Mouse (Mus musculus) embryonic facial prominence, embryonic 12.5 days (tissue): ENCODE measurements around the gene Rpl23a. TPM values are rescaled to one million over a fixed set of nuclear protein-coding genes. Genes with fewer than 3 reads are reported as not detected.
A peak's percentile ranks its signal among the peaks of the same experiment; 100 is the strongest.

Experiments
- ATAC-seq: fragments of 200-750 bp; cut with Nextera tagmentation; 2 replicates; pipeline ENCODE4 v1.8.0; 2017; ENCODE audit not compliant: insufficient number of reproducible peaks, insufficient read depth, low FRiP score, low TSS enrichment
- H3K27ac ChIP-seq: fragments of 300-500 bp; sonication (generic); 2 replicates; pipeline ENCODE4 v1.5.1; 2016; ENCODE audit warnings: mild to moderate bottlenecking
- H3K27me3 ChIP-seq: fragments of 300-500 bp; sonication (generic); 2 replicates; pipeline ENCODE4 v1.6.1; 2016; ENCODE audit warnings: mild to moderate bottlenecking, moderate library complexity
- H3K36me3 ChIP-seq: fragments of 300-500 bp; sonication (generic); 2 replicates; pipeline ENCODE4 v1.6.1; 2016; ENCODE audit warnings: mild to moderate bottlenecking
- H3K4me1 ChIP-seq: fragments of 300-500 bp; sonication (generic); 2 replicates; pipeline ENCODE4 v1.6.1; 2016
- H3K4me2 ChIP-seq: fragments of 300-500 bp; sonication (generic); replicated peaks from 2 replicates; pipeline ENCODE4 v1.6.1; 2016; ENCODE audit warnings: mild to moderate bottlenecking, moderate library complexity
- H3K4me3 ChIP-seq: fragments of 300-500 bp; sonication (generic); 2 replicates; pipeline ENCODE4 v1.5.1; 2016; ENCODE audit warnings: mild to moderate bottlenecking
- H3K9ac ChIP-seq: fragments of 300-500 bp; sonication (generic); 2 replicates; pipeline ENCODE4 v1.6.1; 2016; ENCODE audit warnings: mild to moderate bottlenecking, moderate library complexity
- H3K9me3 ChIP-seq: fragments of 300-500 bp; sonication (generic); 2 replicates; pipeline ENCODE4 v1.6.1; 2016; ENCODE audit warnings: mild to moderate bottlenecking, moderate library complexity
- WGBS: fragments of 180-500 bp; shearing (Covaris S2); methylation state at CpG from one replicate; pipeline ENCODE4 v1.1.7; 2016; 5-methylcytosine and 5-hydroxymethylcytosine counted together
- polyA plus RNA-seq: library from polyadenylated mRNA; unstranded; fragments of >200 nt; fragmentation: Nextera tagmentation; extraction: Ambion mirVana; gene quantifications from 2 replicates; pipeline ENCODE4 v1.2.1, GENCODE M21; 2016

The Rpl23a gene
- polyA plus RNA-seq, 1 experiment from 2014 or later, result 1,230 TPM

DNA sequence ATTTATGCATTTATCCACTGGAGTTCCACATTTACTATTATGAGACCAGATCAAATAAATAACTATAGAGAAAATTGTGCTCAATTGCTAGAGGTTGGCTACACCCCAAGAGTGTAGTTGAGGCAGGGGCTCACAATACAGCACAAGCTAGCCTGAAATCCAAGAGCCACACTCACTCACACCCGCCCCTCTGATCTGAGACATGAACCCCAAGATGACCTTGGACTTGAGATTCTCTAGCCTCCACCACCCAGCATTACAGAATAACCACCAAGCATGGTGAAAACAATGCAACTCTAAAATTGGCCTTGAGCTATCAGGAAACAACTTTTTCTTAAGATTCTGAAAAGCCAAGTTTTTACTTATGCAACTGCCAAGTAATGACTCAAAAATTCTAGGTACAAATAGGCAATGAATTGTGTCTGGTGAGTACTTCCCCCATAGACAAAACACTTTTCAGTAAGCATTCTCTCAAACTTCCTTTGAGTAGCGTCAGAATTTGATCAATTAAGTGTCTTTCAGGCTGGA is 1.5 kb downstream of the Rpl23a start:
- WGBS, result 38% methylated on average over 2 of the region's 2 CpGs
- Histone ChIP-seq H3K4me1 (peaks cover 44% of the 10 kb centered on the region), H3K27ac (no peak overlapping the region)

DNA sequence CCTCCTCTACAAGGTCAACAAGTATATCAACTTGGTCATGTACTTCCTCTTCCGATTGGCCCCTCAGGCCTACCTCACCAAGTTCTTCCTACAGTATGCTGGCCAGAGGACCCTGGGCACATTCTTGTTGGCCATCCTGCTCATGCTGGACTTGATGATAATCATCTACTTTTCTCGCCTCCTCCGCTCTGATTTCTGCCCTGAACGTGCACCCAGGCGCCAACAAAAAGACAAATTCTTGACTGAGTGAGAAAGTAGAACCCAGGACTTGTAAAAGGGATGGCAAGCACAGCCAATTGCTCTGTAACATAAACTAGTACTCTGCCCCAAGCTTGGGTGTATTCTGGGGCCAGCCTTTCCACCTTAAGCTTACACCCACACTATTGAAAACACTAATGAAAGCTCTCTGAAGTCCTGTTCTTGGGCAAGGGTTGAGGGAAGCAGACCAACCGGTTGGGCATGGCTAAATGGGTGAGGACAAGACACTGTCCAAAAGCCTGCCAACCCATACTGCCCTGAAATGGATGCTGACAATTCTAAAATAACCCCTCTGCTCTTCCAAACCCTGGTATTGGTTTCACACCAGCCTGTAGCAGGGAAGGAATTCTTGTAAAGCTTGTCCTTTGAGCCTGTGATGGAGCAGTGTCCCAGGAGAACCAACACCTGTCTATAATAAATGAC is 3.2 kb downstream of the Rpl23a start:
- peaks cover 44% of the 10 kb centered on the region for H3K4me1 ChIP-seq
- H3K27me3 ChIP-seq, result no peaks in the 10 kb centered on the region
- H3K27ac ChIP-seq, result peak overlapping the region; percentile 97; the same call in 1 of the 2 replicates
- no peaks in the 10 kb centered on the region for H3K9me3 ChIP-seq
- H3K4me2 ChIP-seq, result peak overlapping the region; percentile 88
- peaks cover 26% of the 10 kb centered on the region for H3K36me3 ChIP-seq
- peak overlapping the region; percentile 33; the same call in 1 of the 2 replicates for H3K9ac ChIP-seq
- H3K4me3 ChIP-seq, result peak overlapping the region; percentile 49; the same call in 1 of the 2 replicates
- ATAC-seq, result no peak
- 75% methylated on average over 6 of the region's 6 CpGs for WGBS

More for the DNA sequence above, 1.5 kb downstream of the Rpl23a start:
- ATAC-seq, result no peak
- H3K9me3 ChIP-seq, result no peaks in the 10 kb centered on the region
- H3K4me2 ChIP-seq, result peak overlapping the region; percentile 84
- peaks cover 26% of the 10 kb centered on the region for H3K36me3 ChIP-seq
- H3K9ac ChIP-seq, result peak overlapping the region; percentile 93
- H3K27me3 ChIP-seq, result no peaks in the 10 kb centered on the region
- peak overlapping the region; percentile 90 for H3K4me3 ChIP-seq

DNA sequence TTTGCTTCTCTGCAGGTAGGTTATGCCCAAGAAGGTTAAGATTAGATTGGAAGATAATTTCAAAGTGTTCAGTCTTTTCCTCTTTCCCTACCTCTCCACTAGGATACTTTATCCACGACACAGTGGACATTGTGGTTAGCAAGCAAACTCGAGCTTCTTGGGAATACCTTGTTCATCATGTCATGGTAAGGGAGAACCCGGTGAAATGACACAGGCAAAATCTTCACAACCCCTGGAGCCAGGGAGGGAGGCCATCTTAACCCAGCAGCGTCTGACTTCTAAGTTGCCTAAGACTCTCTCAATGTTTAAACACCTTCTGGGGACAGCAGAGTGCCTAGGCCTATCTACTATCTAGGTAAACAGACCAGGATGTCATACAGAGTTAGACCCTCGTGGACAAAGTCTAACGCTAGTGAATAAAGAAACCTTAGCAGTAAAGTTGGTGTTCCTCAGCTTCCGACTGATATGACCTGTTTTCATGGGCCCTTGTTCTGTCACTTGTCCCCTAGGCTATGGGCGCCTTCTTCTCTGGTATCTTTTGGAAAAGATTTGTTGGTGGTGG is 3.9 kb downstream of the Rpl23a start:
- Histone ChIP-seq H3K4me1 (peaks cover 44% of the 10 kb centered on the region), H3K27me3 (no peaks in the 10 kb centered on the region), H3K9ac (peak overlapping the region; percentile 70), H3K4me3 (peak overlapping the region; percentile 49), H3K36me3 (peaks cover 26% of the 10 kb centered on the region), H3K4me2 (peak overlapping the region; percentile 88), H3K9me3 (no peaks in the 10 kb centered on the region), H3K27ac (peak overlapping the region; percentile 97)
- WGBS, result 28% methylated on average over 8 of the region's 8 CpGs
- ATAC-seq, result no peak

DNA sequence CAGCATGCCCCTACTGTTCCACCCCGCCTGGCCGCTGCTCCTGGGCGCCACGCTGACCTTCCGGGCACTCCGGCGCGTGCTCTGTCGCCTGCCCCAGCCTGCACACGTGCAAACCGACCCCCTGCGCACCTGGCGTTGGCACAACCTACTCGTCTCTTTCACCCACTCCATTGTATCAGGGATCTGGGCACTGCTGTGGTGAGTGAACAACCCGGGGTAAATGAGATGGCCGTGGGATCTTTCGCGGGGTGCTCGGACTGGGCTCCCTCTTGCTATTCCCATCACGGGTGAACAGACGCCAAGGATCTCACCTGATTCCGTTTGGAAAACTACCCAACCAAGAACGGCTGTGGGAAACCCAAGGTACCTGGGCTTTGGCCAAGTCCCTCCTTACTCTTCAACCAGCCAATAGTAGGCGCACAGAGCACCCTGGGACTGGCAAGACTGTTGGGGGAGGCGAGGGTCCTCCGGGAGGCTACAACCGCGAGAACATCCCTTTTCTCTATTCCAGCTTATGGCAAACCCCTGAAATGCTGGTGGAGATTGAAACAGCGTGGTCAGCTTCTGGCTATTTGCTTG is 4.4 kb downstream of the Rpl23a start:
- Histone ChIP-seq H3K9me3 (no peaks in the 10 kb centered on the region), H3K4me1 (peaks cover 44% of the 10 kb centered on the region), H3K27ac (peak overlapping the region; percentile 97), H3K36me3 (peaks cover 26% of the 10 kb centered on the region), H3K4me2 (peak overlapping the region; percentile 88), H3K27me3 (no peaks in the 10 kb centered on the region), H3K9ac (peak overlapping the region; percentile 70), H3K4me3 (peak overlapping the region; percentile 49)
- ATAC-seq, result peak; percentile 2; the same call in 1 of the 2 replicates
- under 1% methylated on average over 29 of the region's 29 CpGs for whole genome bisulfite sequencing

DNA sequence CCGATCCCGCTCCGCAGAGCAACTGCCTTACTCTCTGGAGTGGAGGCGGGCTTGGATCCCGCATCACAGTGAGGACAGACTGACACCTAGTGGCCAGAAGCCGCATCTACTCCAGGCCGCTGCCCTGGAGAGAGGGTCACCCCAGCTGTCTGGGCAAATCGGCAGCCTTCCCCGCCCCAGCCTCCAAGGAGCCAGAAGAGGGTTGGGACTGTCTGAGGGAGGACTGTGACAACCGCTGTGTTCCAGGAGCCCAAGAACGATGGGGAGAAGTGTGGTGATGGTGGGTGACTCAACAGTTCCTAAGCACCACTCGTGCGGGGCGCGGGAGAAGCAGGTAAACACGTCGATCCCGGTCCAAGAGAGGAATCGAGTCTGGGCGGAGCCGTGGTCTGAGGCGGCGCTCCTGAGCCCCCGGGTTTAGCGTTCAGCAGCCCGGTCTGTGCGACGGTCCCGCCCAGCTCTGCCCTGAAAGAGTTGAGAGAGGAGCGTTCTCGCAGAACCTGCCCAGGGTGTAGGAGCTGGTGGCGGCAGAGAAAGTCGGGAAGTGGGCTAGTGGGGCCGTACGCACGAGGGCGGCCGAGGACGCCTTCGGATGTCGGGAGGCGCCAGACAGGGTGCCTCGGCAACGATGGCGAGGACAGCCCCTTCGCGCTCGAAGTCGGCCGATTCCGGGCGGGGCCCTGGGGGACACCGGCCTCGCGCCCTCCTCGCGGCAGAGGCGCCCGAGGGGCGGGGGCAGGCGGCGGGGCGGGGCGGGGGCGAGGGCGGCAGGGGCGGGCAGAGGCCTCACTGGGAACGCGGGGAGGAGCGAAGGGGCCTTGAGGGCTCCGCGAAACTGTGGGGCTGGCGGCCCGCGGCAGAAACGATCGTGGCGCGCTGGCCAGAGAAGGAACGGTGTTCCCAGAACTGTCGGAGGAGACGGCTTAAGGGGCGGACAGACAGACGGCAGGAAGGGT is 5.2 kb downstream of the Rpl23a start:
- H3K27ac ChIP-seq, result peak overlapping the region; percentile 97
- peak; percentile 89 for ATAC-seq
- H3K36me3 ChIP-seq, result peaks cover 26% of the 10 kb centered on the region
- under 1% methylated on average over 68 of the region's 84 CpGs for WGBS
- no peaks in the 10 kb centered on the region for H3K9me3 ChIP-seq
- H3K27me3 ChIP-seq, result no peaks in the 10 kb centered on the region
- H3K4me2 ChIP-seq, result peak overlapping the region; percentile 88
- H3K4me3 ChIP-seq, result peak overlapping the region; percentile 49
- peak overlapping the region; percentile 70 for H3K9ac ChIP-seq
- peaks cover 44% of the 10 kb centered on the region for H3K4me1 ChIP-seq

DNA sequence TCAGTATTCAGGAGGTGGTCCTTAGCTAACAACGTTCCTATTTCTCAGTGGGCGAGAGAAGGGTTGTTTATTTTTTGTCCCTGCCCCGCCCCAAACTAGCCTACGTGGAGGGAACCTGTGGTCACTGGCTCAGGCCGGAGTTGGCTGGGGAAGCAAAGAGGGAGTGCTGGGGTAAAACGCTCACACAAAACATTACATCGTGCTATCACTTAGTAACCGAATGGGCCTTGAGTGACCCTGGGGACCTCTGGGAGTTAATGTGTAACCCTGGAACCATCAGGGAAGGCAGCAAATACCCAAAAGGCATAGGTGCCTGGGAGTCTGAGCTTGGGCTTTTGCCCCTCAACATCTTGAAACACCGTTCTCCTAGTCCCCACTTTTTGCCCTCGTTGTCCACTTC is 5.9 kb downstream of the Rpl23a start:
- Histone ChIP-seq H3K27me3 (no peaks in the 10 kb centered on the region), H3K9me3 (no peaks in the 10 kb centered on the region), H3K36me3 (peaks cover 29% of the 10 kb centered on the region), H3K4me2 (peak overlapping the region; percentile 88), H3K4me1 (peaks cover 43% of the 10 kb centered on the region), H3K27ac (peak overlapping the region; percentile 97), H3K4me3 (peak overlapping the region; percentile 49), H3K9ac (peak overlapping the region; percentile 70)
- under 1% methylated on average over 10 of the region's 10 CpGs for WGBS
- ATAC-seq, result no peak

DNA sequence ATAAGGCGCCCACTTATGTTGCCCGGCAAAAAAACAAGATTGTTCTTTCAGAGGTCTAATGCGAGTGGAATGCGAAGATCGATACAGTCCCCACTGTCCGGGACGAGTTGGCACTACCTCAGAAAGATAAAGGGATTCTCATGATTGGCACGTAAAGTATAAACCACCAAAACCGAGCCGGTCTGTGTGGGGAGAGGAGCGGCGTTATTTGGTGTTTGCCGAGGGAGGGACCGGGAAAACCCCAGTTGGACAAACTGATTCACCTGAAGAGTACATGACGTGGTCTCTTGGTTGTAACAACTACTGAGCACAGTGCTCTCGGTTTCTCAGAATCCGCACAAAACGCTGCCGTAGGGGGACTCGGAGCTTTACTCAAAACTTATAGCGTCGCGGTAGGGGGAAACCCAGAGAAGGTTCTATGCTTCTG is 6.5 kb downstream of the Rpl23a start:
- Histone ChIP-seq H3K4me3 (peak overlapping the region; percentile 49), H3K4me2 (peak overlapping the region; percentile 88), H3K27me3 (no peaks in the 10 kb centered on the region), H3K9me3 (no peaks in the 10 kb centered on the region), H3K27ac (peak overlapping the region; percentile 85; the same call in 1 of the 2 replicates), H3K36me3 (peaks cover 32% of the 10 kb centered on the region), H3K9ac (peak overlapping the region; percentile 70), H3K4me1 (peaks cover 37% of the 10 kb centered on the region)
- WGBS, result under 1% methylated on average over 23 of the region's 23 CpGs
- no peak for ATAC-seq

DNA sequence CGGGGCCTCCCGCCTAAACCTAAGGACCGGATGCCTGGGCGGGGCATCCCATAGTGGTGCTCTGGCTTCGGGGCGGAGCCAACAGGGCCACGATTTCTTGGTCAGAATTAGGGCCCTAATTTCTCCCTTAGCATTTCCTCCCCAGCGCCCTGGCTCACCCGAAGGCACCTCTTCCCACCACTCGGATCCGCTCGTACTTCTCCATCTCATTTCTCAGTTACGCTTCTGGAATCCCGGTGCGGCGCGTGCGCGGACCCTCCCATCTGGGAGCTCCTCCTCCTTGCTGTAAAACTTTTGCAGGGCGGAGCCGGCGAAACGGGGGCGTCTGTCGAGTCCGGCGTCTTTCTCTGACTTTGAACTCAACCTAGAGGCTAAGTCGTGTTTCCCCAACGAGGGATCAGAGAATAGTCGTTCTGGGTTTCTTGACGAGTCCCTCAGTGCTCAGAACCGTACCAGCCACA is 7.0 kb downstream of the Rpl23a start, which contains the start of the genes Nek8 and Tlcd1:
TSS of gene Nek8 (minus strand) at position 274 of the 461 bp plus-strand sequence.
TSS of gene Tlcd1 (plus strand) at position 310 of the 461 bp plus-strand sequence.
- Histone ChIP-seq H3K9me3 (no peaks in the 10 kb centered on the region), H3K27me3 (no peaks in the 10 kb centered on the region), H3K27ac (peak within 1 kb of the TSS; percentile 97), H3K4me3 (peak within 1 kb of the TSS; percentile 49), H3K4me1 (peaks cover 33% of the 10 kb centered on the region), H3K4me2 (peak within 1 kb of the TSS; percentile 88), H3K9ac (peak within 1 kb of the TSS; percentile 70), H3K36me3 (peaks cover 30% of the 10 kb centered on the region)
- ATAC-seq, result no peak
- under 1% methylated on average over 32 of the region's 32 CpGs for WGBS

DNA sequence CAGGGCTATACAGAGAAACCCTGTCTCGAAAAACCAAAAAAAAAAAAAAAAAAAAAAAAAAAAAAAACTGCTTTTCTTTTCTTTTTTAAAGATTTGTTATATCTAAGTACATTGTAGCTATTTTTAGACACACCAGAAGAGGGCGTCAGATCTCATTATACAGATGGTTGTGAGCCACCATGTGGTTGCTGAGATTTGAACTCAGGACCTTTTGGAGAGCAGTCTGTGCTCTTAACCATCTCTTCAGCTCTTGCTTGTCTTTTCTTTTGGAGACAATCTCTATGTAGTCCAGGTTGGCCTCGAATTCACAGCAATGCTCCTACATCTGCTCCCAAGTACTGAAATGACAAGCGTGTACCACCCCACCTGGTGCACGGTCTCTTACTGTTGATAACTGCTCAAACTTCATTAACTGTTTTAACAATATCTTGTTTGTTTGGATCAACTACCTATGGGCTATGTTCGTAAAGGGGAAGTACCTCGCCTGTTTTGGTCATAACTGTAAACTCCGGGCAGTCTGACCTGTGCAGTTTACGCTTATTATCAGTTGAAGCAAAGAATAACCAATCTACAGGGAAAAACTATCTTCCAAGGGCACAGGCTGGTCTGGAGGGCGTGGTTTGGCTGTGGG is 7.5 kb downstream of the Rpl23a start:
- H3K36me3 ChIP-seq, result peaks cover 28% of the 10 kb centered on the region
- no peaks in the 10 kb centered on the region for H3K27me3 ChIP-seq
- H3K4me2 ChIP-seq, result peak overlapping the region; percentile 88
- peak overlapping the region; percentile 49 for H3K4me3 ChIP-seq
- peak overlapping the region; percentile 70 for H3K9ac ChIP-seq
- no peaks in the 10 kb centered on the region for H3K9me3 ChIP-seq
- ATAC-seq, result no peak
- H3K27ac ChIP-seq, result peak overlapping the region; percentile 85
- WGBS, result 3% methylated on average over 9 of the region's 10 CpGs
- peaks cover 27% of the 10 kb centered on the region for H3K4me1 ChIP-seq

DNA sequence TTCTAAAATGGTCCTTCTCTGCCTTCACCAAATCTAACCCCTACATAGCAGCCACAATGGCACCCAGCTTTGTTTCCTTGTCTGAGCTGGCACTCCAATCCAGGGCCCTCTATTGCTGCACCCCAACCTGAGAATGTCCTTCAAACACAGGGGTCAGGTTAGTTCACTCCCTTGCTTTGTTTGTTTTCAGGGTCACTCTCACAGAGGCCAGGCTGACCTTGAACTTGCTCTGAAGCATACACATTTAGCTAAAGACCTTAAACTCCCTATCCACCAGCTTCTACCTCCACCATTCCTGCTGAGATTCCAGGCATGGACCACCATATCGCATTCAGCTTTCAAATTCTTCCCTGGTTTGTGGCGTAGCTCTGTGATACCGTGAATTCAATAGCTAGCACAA is 8.9 kb downstream of the Rpl23a start:
- no peak for ATAC-seq
- peaks cover 14% of the 10 kb centered on the region for H3K36me3 ChIP-seq
- WGBS, result 86% methylated on average over 3 of the region's 3 CpGs

More for the DNA sequence above, 8.9 kb downstream of the Rpl23a start:
- H3K27me3 ChIP-seq, result no peaks in the 10 kb centered on the region
- no peak overlapping the region for H3K4me2 ChIP-seq
- H3K4me1 ChIP-seq, result peaks cover 14% of the 10 kb centered on the region
- H3K9ac ChIP-seq, result no peak overlapping the region
- no peaks in the 10 kb centered on the region for H3K9me3 ChIP-seq
- H3K4me3 ChIP-seq, result no peak overlapping the region
- no peak overlapping the region for H3K27ac ChIP-seq
